Mouse (Mus musculus): ENCODE data around the gene Nts. TPM values are rescaled to one million over a fixed set of nuclear protein-coding genes. Genes with fewer than 3 reads are reported as not detected.
A peak's percentile ranks its signal among the peaks of the same experiment; 100 is the strongest.

The Nts gene
- polyA plus RNA-seq (2014; fragmentation: Nextera tagmentation; extraction: Ambion mirVana), result 13.3 and 15.1 TPM in 2 replicates

GRCm38 (mm10) chr10:102490386-102490785 lies at the start of gene Nts:
Nts (minus strand) TSS chr10:102490486.
- no peaks in the 10 kb centered on the region for H3K4me1 ChIP-seq (ENCODE audit: control insufficient read depth in 2 of 2, insufficient read depth in 2 of 2, low read length in 2 of 2)
- H3K27ac ChIP-seq (replicated peaks in 1 of 2; ENCODE audit: control insufficient read depth in 1 of 2, insufficient read depth in 1 of 2, low read depth in 2 of 2, low read length in 2 of 2), result no peak within 1 kb of the TSS
- H3K27me3 ChIP-seq (ENCODE audit: control insufficient read depth, insufficient read depth, low read length), result no peaks in the 10 kb centered on the region
- ATAC-seq (ENCODE audit: insufficient number of reproducible peaks, insufficient read depth, low FRiP score, low read depth), result no peak
- no peaks in the 10 kb centered on the region for H3K9me3 ChIP-seq (ENCODE audit: control insufficient read depth, low read length)
- no peak within 1 kb of the TSS for H3K4me2 ChIP-seq (ENCODE audit: low read length)
- no peaks in the 10 kb centered on the region for H3K36me3 ChIP-seq (ENCODE audit: control insufficient read depth, insufficient read depth, low read length)
- WGBS, result 9% methylated on average over 3 of the region's 3 CpGs
- no peak within 1 kb of the TSS for H3K4me3 ChIP-seq (ENCODE audit: control insufficient read depth in 1 of 2, insufficient read depth in 1 of 2, low read depth in 1 of 2, low read length in 2 of 2)
- no peak within 1 kb of the TSS for H3K9ac ChIP-seq (ENCODE audit: low read length)

GRCm38 (mm10) chr10:102527901-102528300 lies 37.6 kb upstream of the Nts start:
- WGBS, result 62% methylated on average over 3 of the region's 3 CpGs
- Histone ChIP-seq H3K36me3 (ENCODE audit: control insufficient read depth, insufficient read depth, low read length) (no peaks in the 10 kb centered on the region), H3K27me3 (ENCODE audit: control insufficient read depth, insufficient read depth, low read length) (no peaks in the 10 kb centered on the region), H3K4me1 (ENCODE audit: control insufficient read depth in 2 of 2, insufficient read depth in 2 of 2, low read length in 2 of 2) (no peaks in the 10 kb centered on the region), H3K4me2 (ENCODE audit: low read length) (no peak overlapping the region), H3K27ac (replicated peaks in 1 of 2; ENCODE audit: control insufficient read depth in 1 of 2, insufficient read depth in 1 of 2, low read depth in 2 of 2, low read length in 2 of 2) (no peak overlapping the region), H3K9me3 (ENCODE audit: control insufficient read depth, low read length) (no peaks in the 10 kb centered on the region), H3K4me3 (ENCODE audit: control insufficient read depth in 1 of 2, insufficient read depth in 1 of 2, low read depth in 1 of 2, low read length in 2 of 2) (no peak overlapping the region), H3K9ac (ENCODE audit: low read length) (no peak overlapping the region)
- no peak for ATAC-seq (ENCODE audit: insufficient number of reproducible peaks, insufficient read depth, low FRiP score, low read depth)

- no peak overlapping the region for H3K4me2 ChIP-seq (ENCODE audit: low read length)
- no peak for ATAC-seq (ENCODE audit: insufficient number of reproducible peaks, insufficient read depth, low FRiP score, low read depth)
- H3K36me3 ChIP-seq (ENCODE audit: control insufficient read depth, insufficient read depth, low read length), result no peaks in the 10 kb centered on the region
- H3K9ac ChIP-seq (ENCODE audit: low read length), result no peak overlapping the region
- WGBS, result 7% methylated on average over 1 of the region's 1 CpGs
- H3K4me3 ChIP-seq (ENCODE audit: control insufficient read depth in 1 of 2, insufficient read depth in 1 of 2, low read depth in 1 of 2, low read length in 2 of 2), result no peak overlapping the region
- H3K9me3 ChIP-seq (ENCODE audit: control insufficient read depth, low read length), result no peaks in the 10 kb centered on the region
- no peaks in the 10 kb centered on the region for H3K27me3 ChIP-seq (ENCODE audit: control insufficient read depth, insufficient read depth, low read length)
- peaks cover 7% of the 10 kb centered on the region in 2 experiments; a peak in 1 of 4 replicates for H3K4me1 ChIP-seq (ENCODE audit: control insufficient read depth in 2 of 2, insufficient read depth in 2 of 2, low read length in 2 of 2)
- no peak overlapping the region for H3K27ac ChIP-seq (replicated peaks in 1 of 2; ENCODE audit: control insufficient read depth in 1 of 2, insufficient read depth in 1 of 2, low read depth in 2 of 2, low read length in 2 of 2)
These were observed 23.9 kb upstream of the Nts start for GRCm38 (mm10) chr10:102514159-102514558.

GRCm38 (mm10) chr10:102511807-102512461 lies 21.6 kb upstream of the Nts start, which contains the start of gene Rassf9:
Rassf9 (plus strand) TSS chr10:102512222.
- Histone ChIP-seq H3K27me3 (ENCODE audit: control insufficient read depth, insufficient read depth, low read length) (no peaks in the 10 kb centered on the region), H3K9ac (ENCODE audit: low read length) (no peak within 1 kb of the TSS), H3K4me3 (ENCODE audit: control insufficient read depth in 1 of 2, insufficient read depth in 1 of 2, low read depth in 1 of 2, low read length in 2 of 2) (peak within 1 kb of the TSS; percentile 12 to 20; a peak in 3 of 4 replicates), H3K36me3 (ENCODE audit: control insufficient read depth, insufficient read depth, low read length) (no peaks in the 10 kb centered on the region), H3K27ac (replicated peaks in 1 of 2; ENCODE audit: control insufficient read depth in 1 of 2, insufficient read depth in 1 of 2, low read depth in 2 of 2, low read length in 2 of 2) (peak within 1 kb of the TSS; percentile 14 to 45; a peak in 2 of 4 replicates), H3K4me1 (ENCODE audit: control insufficient read depth in 2 of 2, insufficient read depth in 2 of 2, low read length in 2 of 2) (peaks cover 7% of the 10 kb centered on the region in 2 experiments; a peak in 1 of 4 replicates), H3K9me3 (ENCODE audit: control insufficient read depth, low read length) (no peaks in the 10 kb centered on the region), H3K4me2 (ENCODE audit: low read length) (peak within 1 kb of the TSS; percentile 29)
- ATAC-seq (ENCODE audit: insufficient number of reproducible peaks, insufficient read depth, low FRiP score, low read depth), result peak; percentile 75
- 6% methylated on average over 5 of the region's 5 CpGs for WGBS

GRCm38 (mm10) chr10:102511461-102511806 lies 21.1 kb upstream of the Nts start:
- Histone ChIP-seq H3K9me3 (ENCODE audit: control insufficient read depth, low read length) (no peaks in the 10 kb centered on the region), H3K9ac (ENCODE audit: low read length) (no peak overlapping the region), H3K36me3 (ENCODE audit: control insufficient read depth, insufficient read depth, low read length) (no peaks in the 10 kb centered on the region), H3K4me1 (ENCODE audit: control insufficient read depth in 2 of 2, insufficient read depth in 2 of 2, low read length in 2 of 2) (peaks cover 7% of the 10 kb centered on the region in 2 experiments; a peak in 1 of 4 replicates), H3K4me2 (ENCODE audit: low read length) (peak overlapping the region; percentile 29), H3K27ac (replicated peaks in 1 of 2; ENCODE audit: control insufficient read depth in 1 of 2, insufficient read depth in 1 of 2, low read depth in 2 of 2, low read length in 2 of 2) (peak overlapping the region in 1 of 2 experiments; percentile 29; a peak in 1 of 4 replicates), H3K27me3 (ENCODE audit: control insufficient read depth, insufficient read depth, low read length) (no peaks in the 10 kb centered on the region), H3K4me3 (ENCODE audit: control insufficient read depth in 1 of 2, insufficient read depth in 1 of 2, low read depth in 1 of 2, low read length in 2 of 2) (no peak overlapping the region)
- WGBS, result 41% methylated on average over 3 of the region's 3 CpGs
- no peak; the same call in 1 of the 2 replicates for ATAC-seq (ENCODE audit: insufficient number of reproducible peaks, insufficient read depth, low FRiP score, low read depth)

GRCm38 (mm10) chr10:102507386-102507785 lies 17.1 kb upstream of the Nts start:
- no peak overlapping the region for H3K4me3 ChIP-seq (ENCODE audit: control insufficient read depth in 1 of 2, insufficient read depth in 1 of 2, low read depth in 1 of 2, low read length in 2 of 2)
- no peaks in the 10 kb centered on the region for H3K9me3 ChIP-seq (ENCODE audit: control insufficient read depth, low read length)
- H3K36me3 ChIP-seq (ENCODE audit: control insufficient read depth, insufficient read depth, low read length), result no peaks in the 10 kb centered on the region
- no peak overlapping the region for H3K4me2 ChIP-seq (ENCODE audit: low read length)
- no peaks in the 10 kb centered on the region for H3K27me3 ChIP-seq (ENCODE audit: control insufficient read depth, insufficient read depth, low read length)
- no peak overlapping the region for H3K27ac ChIP-seq (replicated peaks in 1 of 2; ENCODE audit: control insufficient read depth in 1 of 2, insufficient read depth in 1 of 2, low read depth in 2 of 2, low read length in 2 of 2)
- 52% methylated on average over 4 of the region's 4 CpGs for WGBS
- ATAC-seq (ENCODE audit: insufficient number of reproducible peaks, insufficient read depth, low FRiP score, low read depth), result no peak
- H3K9ac ChIP-seq (ENCODE audit: low read length), result no peak overlapping the region
- H3K4me1 ChIP-seq (ENCODE audit: control insufficient read depth in 2 of 2, insufficient read depth in 2 of 2, low read length in 2 of 2), result peaks cover 7% of the 10 kb centered on the region in 2 experiments; a peak in 1 of 4 replicates

GRCm38 (mm10) chr10:102498754-102499153 lies 8.5 kb upstream of the Nts start:
- Histone ChIP-seq H3K4me2 (ENCODE audit: low read length) (no peak overlapping the region), H3K36me3 (ENCODE audit: control insufficient read depth, insufficient read depth, low read length) (no peaks in the 10 kb centered on the region), H3K9me3 (ENCODE audit: control insufficient read depth, low read length) (no peaks in the 10 kb centered on the region), H3K9ac (ENCODE audit: low read length) (no peak overlapping the region), H3K27me3 (ENCODE audit: control insufficient read depth, insufficient read depth, low read length) (no peaks in the 10 kb centered on the region), H3K27ac (replicated peaks in 1 of 2; ENCODE audit: control insufficient read depth in 1 of 2, insufficient read depth in 1 of 2, low read depth in 2 of 2, low read length in 2 of 2) (no peak overlapping the region), H3K4me1 (ENCODE audit: control insufficient read depth in 2 of 2, insufficient read depth in 2 of 2, low read length in 2 of 2) (no peaks in the 10 kb centered on the region), H3K4me3 (ENCODE audit: control insufficient read depth in 1 of 2, insufficient read depth in 1 of 2, low read depth in 1 of 2, low read length in 2 of 2) (no peak overlapping the region)
- ATAC-seq (ENCODE audit: insufficient number of reproducible peaks, insufficient read depth, low FRiP score, low read depth), result no peak
- WGBS, result 30% methylated on average over 4 of the region's 4 CpGs

- Histone ChIP-seq H3K4me2 (ENCODE audit: low read length) (no peak overlapping the region), H3K27ac (replicated peaks in 1 of 2; ENCODE audit: control insufficient read depth in 1 of 2, insufficient read depth in 1 of 2, low read depth in 2 of 2, low read length in 2 of 2) (no peak overlapping the region), H3K9me3 (ENCODE audit: control insufficient read depth, low read length) (no peaks in the 10 kb centered on the region), H3K9ac (ENCODE audit: low read length) (no peak overlapping the region), H3K4me3 (ENCODE audit: control insufficient read depth in 1 of 2, insufficient read depth in 1 of 2, low read depth in 1 of 2, low read length in 2 of 2) (no peak overlapping the region), H3K4me1 (ENCODE audit: control insufficient read depth in 2 of 2, insufficient read depth in 2 of 2, low read length in 2 of 2) (no peaks in the 10 kb centered on the region), H3K36me3 (ENCODE audit: control insufficient read depth, insufficient read depth, low read length) (no peaks in the 10 kb centered on the region), H3K27me3 (ENCODE audit: control insufficient read depth, insufficient read depth, low read length) (no peaks in the 10 kb centered on the region)
- ATAC-seq (ENCODE audit: insufficient number of reproducible peaks, insufficient read depth, low FRiP score, low read depth), result no peak
- 17% methylated on average over 3 of the region's 3 CpGs for WGBS
These were observed 1.5 kb upstream of the Nts start for GRCm38 (mm10) chr10:102491792-102492191.
